15 mouse cellular contexts compared by ENCODE assay signal in the genomic region with DNA sequence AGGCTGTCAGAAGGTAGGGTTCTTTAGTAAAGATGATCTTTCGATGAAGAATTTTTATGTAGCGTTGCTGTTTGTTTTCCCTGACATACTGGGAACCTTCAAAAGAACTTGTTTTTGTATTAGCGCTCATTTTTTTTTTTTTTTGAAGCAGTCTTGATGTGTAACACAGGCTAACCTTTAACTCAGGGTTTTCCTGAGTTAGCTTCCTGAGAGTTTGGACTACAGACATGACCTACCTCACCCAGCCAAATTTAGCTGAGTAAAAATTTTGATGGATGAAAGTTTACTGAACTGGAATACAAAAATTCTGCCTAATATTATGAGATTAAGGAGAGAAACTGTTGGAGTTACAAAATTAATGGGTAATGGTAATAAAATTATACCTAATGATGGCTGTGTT. TPM values are rescaled to one million over a fixed set of nuclear protein-coding genes. Genes with fewer than 3 reads are reported as not detected.
DNase-seq lines count a peak whose midpoint lies in the region; ATAC-seq and TF ChIP-seq lines count a peak whose summit lies in the region.
"Had no signal": no experiment of that assay in that cellular context is flagged by ENCODE, and none has a peak within 500 bp of the region (broad histone marks: within the 10 kb centered on the region; RNA-seq: fewer than 3 reads in every experiment).

No protein-coding gene starts in this region.

- no peak overlapping the region for H3ac ChIP-seq in myocyte (ENCODE audit: control insufficient read depth, insufficient read length)

- no peak for TF ChIP-seq POLR2A in myocyte (IDR thresholded peaks at IDR 0.05; ENCODE audit: insufficient read length, low read depth)

- no peak for DNase-seq in heart, postnatal 0 days (ENCODE audit: low spot score)
- no peak for DNase-seq in heart, embryonic 10.5 days (ENCODE audit: low spot score)
- DNase-seq in left cerebral cortex, adult 2 months (ENCODE audit: extremely low spot score in 1 of 2, low spot score in 2 of 2): no peak
- DNase-seq in left cerebral cortex, postnatal 36 days (ENCODE audit: low spot score in 2 of 2): no peak
- no peak for DNase-seq in forebrain, postnatal 0 days
- no peak for DNase-seq in cerebellum, postnatal 10 days
- DNase-seq in spleen, postnatal 10 days (ENCODE audit: low spot score in 2 of 2): no peak
- DNase-seq: adrenal gland, adult 2 months; cerebellum, postnatal 36 days; thymus, adult 2 months had no signal

- peaks cover 8% of the 10 kb centered on the region for H3K4me1 ChIP-seq in heart, postnatal 0 days (ENCODE audit: control insufficient read depth, insufficient read depth)
- H3K4me1 ChIP-seq in heart, embryonic 10.5 days: peaks cover 27% of the 10 kb centered on the region
- H3K4me1 ChIP-seq in forebrain, postnatal 0 days (ENCODE audit: insufficient read depth): peaks cover 9% of the 10 kb centered on the region

- no peak for ATAC-seq in heart, postnatal 0 days (ENCODE audit: insufficient read depth, low read depth)
- ATAC-seq in forebrain, postnatal 0 days: no peak

- TF ChIP-seq EP300 in heart, postnatal 0 days (IDR thresholded peaks at IDR 0.05; ENCODE audit: low read depth): no peak

- peak overlapping the region; percentile 71; the same call in 1 of the 2 replicates for H3K9ac ChIP-seq in heart, postnatal 0 days (replicated peaks; ENCODE audit: low read depth, low read length)
- peak overlapping the region; percentile 94; the same call in 1 of the 2 replicates for H3K9ac ChIP-seq in forebrain, postnatal 0 days

- no peaks in the 10 kb centered on the region for H3K9me3 ChIP-seq in heart, postnatal 0 days (replicated peaks; ENCODE audit: control insufficient read depth, low read length)
- H3K9me3 ChIP-seq in heart, embryonic 10.5 days: no peaks in the 10 kb centered on the region
- no peaks in the 10 kb centered on the region for H3K9me3 ChIP-seq in forebrain, postnatal 0 days (ENCODE audit: low read length)

- intact Hi-C loops in left cerebral cortex, adult 2 months (cut with DNase I): loop anchor here (2.0 to 5.0 kb wide), 4 partner anchors 20 to 95 kb away; partner anchors contain the start of genes Comtd1 and Vdac2
- intact Hi-C loops in left cerebral cortex, postnatal 36 days (cut with DNase I): loop anchor here (5.0 kb wide), 1 partner anchor 80 kb away; no protein-coding TSS in a partner anchor

- no peak overlapping the region for H3K4me2 ChIP-seq in heart, postnatal 0 days (ENCODE audit: low read depth, low read length)
- peak overlapping the region; percentile 63; the same call in 1 of the 2 replicates for H3K4me2 ChIP-seq in forebrain, postnatal 0 days (ENCODE audit: low read depth)
- peak overlapping the region; percentile 90 for H3K4me2 ChIP-seq in myocyte (ENCODE audit: low read depth)

- no peak for TF ChIP-seq CTCF in heart, postnatal 0 days (IDR thresholded peaks at IDR 0.05; ENCODE audit: low read depth)
- TF ChIP-seq CTCF in left cerebral cortex, adult 2 months (IDR thresholded peaks at IDR 0.05): no peak
- TF ChIP-seq CTCF in forebrain, postnatal 0 days (IDR thresholded peaks at IDR 0.05; ENCODE audit: low read depth): no peak

- H3K27ac ChIP-seq in heart, postnatal 0 days (ENCODE audit: low read depth): no peak overlapping the region
- H3K27ac ChIP-seq in heart, embryonic 10.5 days: no peak overlapping the region
- H3K27ac ChIP-seq in left cerebral cortex, adult 2 months: no peak overlapping the region
- H3K27ac ChIP-seq in forebrain, postnatal 0 days (ENCODE audit: low read depth, low read length): no peak overlapping the region

- H3K79me2 ChIP-seq in myocyte (ENCODE audit: control insufficient read depth, insufficient read depth): peaks cover 68% of the 10 kb centered on the region

- 87% methylated on average over 3 of the region's 3 CpGs for WGBS in heart, postnatal 0 days
- WGBS in heart, embryonic 10.5 days: 97% methylated on average over 3 of the region's 3 CpGs
- WGBS in forebrain, postnatal 0 days: 91% methylated on average over 3 of the region's 3 CpGs

- H3K36me3 ChIP-seq in heart, postnatal 0 days (replicated peaks; ENCODE audit: control insufficient read depth, insufficient read depth, low read length): no peaks in the 10 kb centered on the region
- no peaks in the 10 kb centered on the region for H3K36me3 ChIP-seq in heart, embryonic 10.5 days
- no peaks in the 10 kb centered on the region for H3K36me3 ChIP-seq in forebrain, postnatal 0 days (ENCODE audit: insufficient read depth)
- no peaks in the 10 kb centered on the region for H3K36me3 ChIP-seq in myocyte (ENCODE audit: control insufficient read depth, insufficient read depth)

- no peak overlapping the region for H3K4me3 ChIP-seq in heart, postnatal 0 days (ENCODE audit: low read depth, low read length)
- no peak overlapping the region for H3K4me3 ChIP-seq in heart, embryonic 10.5 days
- peak overlapping the region; percentile 98 for H3K4me3 ChIP-seq in left cerebral cortex, adult 2 months
- H3K4me3 ChIP-seq in forebrain, postnatal 0 days (ENCODE audit: low read depth, low read length): no peak overlapping the region
- H3K4me3 ChIP-seq in myocyte: peak overlapping the region; percentile 91

- H3K27me3 ChIP-seq in heart, postnatal 0 days (ENCODE audit: control insufficient read depth, insufficient read depth, low read length): no peaks in the 10 kb centered on the region
- no peaks in the 10 kb centered on the region for H3K27me3 ChIP-seq in heart, embryonic 10.5 days (ENCODE audit: insufficient read depth, poor library complexity, severe bottlenecking)
- no peaks in the 10 kb centered on the region for H3K27me3 ChIP-seq in forebrain, postnatal 0 days (ENCODE audit: insufficient read depth, low read length)
- no peaks in the 10 kb centered on the region for H3K27me3 ChIP-seq in myocyte (ENCODE audit: control insufficient read depth, insufficient read depth, insufficient read length)

TF ChIP-seq in myocyte, 11 proteins besides CTCF, POLR2A, EP300 and RAD21:
- TF ChIP-seq SRF (IDR thresholded peaks at IDR 0.05; ENCODE audit: control insufficient read depth, insufficient read length, low read depth): no peak
- TF ChIP-seq MAX (IDR thresholded peaks at IDR 0.05; ENCODE audit: low read depth): no peak
- TF ChIP-seq USF1 (IDR thresholded peaks at IDR 0.05; ENCODE audit: low read depth): no peak
- no peak for TF ChIP-seq CEBPB (IDR thresholded peaks at IDR 0.05; ENCODE audit: insufficient read depth, poor library complexity, severe bottlenecking)
- no peak for TF ChIP-seq TCF3 (IDR thresholded peaks at IDR 0.05; ENCODE audit: insufficient read length, low read depth)
- no peak for TF ChIP-seq MYOG (IDR thresholded peaks at IDR 0.05; ENCODE audit: control insufficient read depth in 1 of 3, insufficient read depth in 1 of 3, insufficient read length in 2 of 3, low read depth in 2 of 3)
- no peak for TF ChIP-seq TCF12 (IDR thresholded peaks at IDR 0.05; ENCODE audit: insufficient read depth, poor library complexity, severe bottlenecking)
- no peak for TF ChIP-seq REST (IDR thresholded peaks at IDR 0.05; ENCODE audit: insufficient read depth, insufficient read length)
- no peak for TF ChIP-seq E2F4 (IDR thresholded peaks at IDR 0.05; ENCODE audit: insufficient read depth)
- TF ChIP-seq MYOD1 (IDR thresholded peaks at IDR 0.05; ENCODE audit: control insufficient read depth in 1 of 3, insufficient read length in 2 of 3, low read depth in 2 of 3): no peak
- TF ChIP-seq POLR2AphosphoS2 (IDR thresholded peaks at IDR 0.05; ENCODE audit: insufficient read length, low read depth): no peak
TF ChIP-seq in myocyte: peak in this region for 0.

RNA-seq across cellular contexts. Expression of gene Dusp13, which starts 1.4 kb away (rescaled TPM):
- not detected in 2 replicates for total RNA-seq in heart, postnatal 0 days (2014; rRNA removed; ENCODE audit: low replicate concordance)
- polyA plus RNA-seq in heart, postnatal 0 days (2015; fragmentation: Nextera tagmentation; extraction: Ambion mirVana): not detected in 2 replicates
- polyA plus RNA-seq in heart, embryonic 10.5 days (2016; fragmentation: Nextera tagmentation; extraction: Ambion mirVana): 0.10 TPM in 1 of 2 replicates, not detected in the other
- not detected for total RNA-seq in left cerebral cortex, adult 2 months (2021)
- total RNA-seq in left cerebral cortex, postnatal 36 days (2021): not detected
- 0.57 TPM in 1 of 2 replicates, not detected in the other for total RNA-seq in forebrain, postnatal 0 days (2014; rRNA removed)
- 0.23 TPM in 1 of 2 replicates, not detected in the other for polyA plus RNA-seq in forebrain, postnatal 0 days (2015; fragmentation: Nextera tagmentation; extraction: Ambion mirVana)
- 24.6 TPM for polyA plus RNA-seq in myocyte (2012; fragmentation: generic; extraction: Trizol)
- total RNA-seq: adrenal gland, adult 2 months; granulocyte monocyte progenitor cell, adult 5-6 weeks; hematopoietic stem cell, adult 5-6 weeks had no signal

RNA-seq across cellular contexts. Expression of gene Samd8, which starts 2.1 kb away (rescaled TPM):
- total RNA-seq in heart, postnatal 0 days (2014; rRNA removed; ENCODE audit: low replicate concordance): 17.3 and 20.9 TPM in 2 replicates
- 7.3 and 8.3 TPM in 2 replicates for polyA plus RNA-seq in heart, postnatal 0 days (2015; fragmentation: Nextera tagmentation; extraction: Ambion mirVana)
- 9.9 and 11.6 TPM in 2 replicates for polyA plus RNA-seq in heart, embryonic 10.5 days (2016; fragmentation: Nextera tagmentation; extraction: Ambion mirVana)
- 10 to 100 TPM; 75.1 to 79.7 TPM for total RNA-seq in left cerebral cortex, adult 2 months (2021)
- 10 to 100 TPM; 80.4 TPM for total RNA-seq in left cerebral cortex, postnatal 36 days (2021)
- total RNA-seq in forebrain, postnatal 0 days (2014; rRNA removed): 62.4 and 67.6 TPM in 2 replicates
- polyA plus RNA-seq in forebrain, postnatal 0 days (2015; fragmentation: Nextera tagmentation; extraction: Ambion mirVana): 18.2 and 28.4 TPM in 2 replicates
- 27.8 TPM for polyA plus RNA-seq in myocyte (2012; fragmentation: generic; extraction: Trizol)

RNA-seq across cellular contexts. Expression of gene Dupd1, which starts 38.0 kb away (rescaled TPM):
- not detected in 2 replicates for total RNA-seq in heart, postnatal 0 days (2014; rRNA removed; ENCODE audit: low replicate concordance)
- 0.15 TPM in 2 replicates for polyA plus RNA-seq in heart, postnatal 0 days (2015; fragmentation: Nextera tagmentation; extraction: Ambion mirVana)
- 0.12 and 0.15 TPM in 2 replicates for polyA plus RNA-seq in heart, embryonic 10.5 days (2016; fragmentation: Nextera tagmentation; extraction: Ambion mirVana)
- not detected for total RNA-seq in left cerebral cortex, adult 2 months (2021)
- under 1 TPM in 1 of 2 experiments, not detected in 1; 0.37 TPM for total RNA-seq in left cerebral cortex, postnatal 36 days (2021)
- total RNA-seq in forebrain, postnatal 0 days (2014; rRNA removed): 0.24 TPM in 1 of 2 replicates, not detected in the other
- 0.33 and 0.35 TPM in 2 replicates for polyA plus RNA-seq in forebrain, postnatal 0 days (2015; fragmentation: Nextera tagmentation; extraction: Ambion mirVana)
- polyA plus RNA-seq in myocyte (2012; fragmentation: generic; extraction: Trizol): 0.14 TPM
- total RNA-seq: granulocyte monocyte progenitor cell, adult 5-6 weeks; hematopoietic stem cell, adult 5-6 weeks had no signal
- polyA plus RNA-seq: lung, embryonic 16.5 days; small intestine, adult 2 months had no signal

Comparison
In these comparisons a context has a peak if more than half of its experiments do, and no peak if none do; other contexts are left out.
1. H3K4me3 ChIP-seq: peak in left cerebral cortex, adult 2 months (single experiment) and myocyte (single experiment); none in heart, postnatal 0 days (single experiment), heart, embryonic 10.5 days (single experiment) and forebrain, postnatal 0 days (single experiment).